Mouse (Mus musculus): ENCODE data around the gene Nrxn1. TPM values are rescaled to one million over a fixed set of nuclear protein-coding genes. Genes with fewer than 3 reads are reported as not detected.

Gene Nrxn1
- polyA plus RNA-seq, 1 experiment = 0.05 TPM

- H3K4me2 ChIP-seq (ENCODE audit: low read depth) = peak overlapping the region; percentile 18
- H3K79me2 ChIP-seq (ENCODE audit: control insufficient read depth, insufficient read depth) = no peaks in the 10 kb centered on the region
- H3K4me3 ChIP-seq = no peak overlapping the region
- H3ac ChIP-seq (ENCODE audit: control insufficient read depth, insufficient read length) = no peak overlapping the region
- H3K36me3 ChIP-seq (ENCODE audit: control insufficient read depth, insufficient read depth) = no peaks in the 10 kb centered on the region
- TF ChIP-seq MYOD1 (IDR thresholded peaks at IDR 0.05; ENCODE audit: control insufficient read depth in 1 of 3, insufficient read length in 2 of 3, low read depth in 2 of 3) (no peak), TCF3 (IDR thresholded peaks at IDR 0.05; ENCODE audit: insufficient read length, low read depth) (no peak), MYOG (IDR thresholded peaks at IDR 0.05; ENCODE audit: control insufficient read depth in 1 of 3, insufficient read depth in 1 of 3, insufficient read length in 2 of 3, low read depth in 2 of 3) (no peak), SRF (IDR thresholded peaks at IDR 0.05; ENCODE audit: control insufficient read depth, insufficient read length, low read depth) (no peak), CEBPB (IDR thresholded peaks at IDR 0.05; ENCODE audit: insufficient read depth, poor library complexity, severe bottlenecking) (no peak), MAX (IDR thresholded peaks at IDR 0.05; ENCODE audit: low read depth) (no peak), POLR2AphosphoS2 (IDR thresholded peaks at IDR 0.05; ENCODE audit: insufficient read length, low read depth) (no peak), REST (IDR thresholded peaks at IDR 0.05; ENCODE audit: insufficient read depth, insufficient read length) (no peak), TCF12 (IDR thresholded peaks at IDR 0.05; ENCODE audit: insufficient read depth, poor library complexity, severe bottlenecking) (no peak), E2F4 (IDR thresholded peaks at IDR 0.05; ENCODE audit: insufficient read depth) (no peak), USF1 (IDR thresholded peaks at IDR 0.05; ENCODE audit: low read depth) (no peak), POLR2A (IDR thresholded peaks at IDR 0.05; ENCODE audit: insufficient read length, low read depth) (no peak)
- H3K27me3 ChIP-seq (ENCODE audit: control insufficient read depth, insufficient read depth, insufficient read length) = no peaks in the 10 kb centered on the region
Observed at GRCm38 (mm10) chr17:91093081-91093875, 407 bp upstream of the Nrxn1 start.

- Histone ChIP-seq H3K4me3 (no peak overlapping the region), H3ac (ENCODE audit: control insufficient read depth, insufficient read length) (no peak overlapping the region), H3K79me2 (ENCODE audit: control insufficient read depth, insufficient read depth) (no peaks in the 10 kb centered on the region), H3K27me3 (ENCODE audit: control insufficient read depth, insufficient read depth, insufficient read length) (no peaks in the 10 kb centered on the region), H3K36me3 (ENCODE audit: control insufficient read depth, insufficient read depth) (no peaks in the 10 kb centered on the region), H3K4me2 (ENCODE audit: low read depth) (peak overlapping the region; percentile 65)
- TF ChIP-seq CEBPB (IDR thresholded peaks at IDR 0.05; ENCODE audit: insufficient read depth, poor library complexity, severe bottlenecking) (no peak), TCF12 (IDR thresholded peaks at IDR 0.05; ENCODE audit: insufficient read depth, poor library complexity, severe bottlenecking) (no peak), MAX (IDR thresholded peaks at IDR 0.05; ENCODE audit: low read depth) (no peak), REST (IDR thresholded peaks at IDR 0.05; ENCODE audit: insufficient read depth, insufficient read length) (peak; percentile 97), E2F4 (IDR thresholded peaks at IDR 0.05; ENCODE audit: insufficient read depth) (no peak), USF1 (IDR thresholded peaks at IDR 0.05; ENCODE audit: low read depth) (no peak), MYOD1 (IDR thresholded peaks at IDR 0.05; ENCODE audit: control insufficient read depth in 1 of 3, insufficient read length in 2 of 3, low read depth in 2 of 3) (peak in 1 of 3 experiments; percentile 14), POLR2AphosphoS2 (IDR thresholded peaks at IDR 0.05; ENCODE audit: insufficient read length, low read depth) (no peak), TCF3 (IDR thresholded peaks at IDR 0.05; ENCODE audit: insufficient read length, low read depth) (no peak), POLR2A (IDR thresholded peaks at IDR 0.05; ENCODE audit: insufficient read length, low read depth) (no peak), MYOG (IDR thresholded peaks at IDR 0.05; ENCODE audit: control insufficient read depth in 1 of 3, insufficient read depth in 1 of 3, insufficient read length in 2 of 3, low read depth in 2 of 3) (peak in 1 of 3 experiments; percentile 50), SRF (IDR thresholded peaks at IDR 0.05; ENCODE audit: control insufficient read depth, insufficient read length, low read depth) (no peak)
Observed at GRCm38 (mm10) chr17:91092421-91093041, 340 bp downstream of the Nrxn1 start.

DNA sequence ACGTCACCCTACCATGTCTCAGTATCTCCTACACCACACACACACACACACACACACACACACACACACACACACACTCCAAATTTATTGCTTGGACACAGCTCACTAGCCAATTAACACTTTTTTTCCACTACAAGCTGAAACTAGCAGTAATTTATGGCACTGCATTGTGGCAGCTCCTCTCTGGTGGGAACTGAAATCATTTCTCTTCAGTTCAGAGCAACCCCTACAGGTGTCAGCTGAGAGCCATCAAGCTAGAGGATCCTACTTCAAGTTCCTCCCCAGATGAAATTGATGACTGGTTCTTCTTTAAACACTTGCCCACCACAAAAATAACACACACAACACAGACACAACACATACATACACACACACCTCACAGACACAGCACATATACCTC lies 2.2 kb downstream of the Nrxn1 start:
- TF ChIP-seq TCF12 (IDR thresholded peaks at IDR 0.05; ENCODE audit: insufficient read depth, poor library complexity, severe bottlenecking) = no peak
- TF ChIP-seq MAX (IDR thresholded peaks at IDR 0.05; ENCODE audit: low read depth) = no peak
- TF ChIP-seq POLR2AphosphoS2 (IDR thresholded peaks at IDR 0.05; ENCODE audit: insufficient read length, low read depth) = no peak
- no peak for TF ChIP-seq CEBPB (IDR thresholded peaks at IDR 0.05; ENCODE audit: insufficient read depth, poor library complexity, severe bottlenecking)
- no peak for TF ChIP-seq MYOG (IDR thresholded peaks at IDR 0.05; ENCODE audit: control insufficient read depth in 1 of 3, insufficient read depth in 1 of 3, insufficient read length in 2 of 3, low read depth in 2 of 3)
- TF ChIP-seq TCF3 (IDR thresholded peaks at IDR 0.05; ENCODE audit: insufficient read length, low read depth) = no peak
- no peak for TF ChIP-seq SRF (IDR thresholded peaks at IDR 0.05; ENCODE audit: control insufficient read depth, insufficient read length, low read depth)
- no peak for TF ChIP-seq POLR2A (IDR thresholded peaks at IDR 0.05; ENCODE audit: insufficient read length, low read depth)
- TF ChIP-seq MYOD1 (IDR thresholded peaks at IDR 0.05; ENCODE audit: control insufficient read depth in 1 of 3, insufficient read length in 2 of 3, low read depth in 2 of 3) = no peak
- TF ChIP-seq E2F4 (IDR thresholded peaks at IDR 0.05; ENCODE audit: insufficient read depth) = no peak
- no peak for TF ChIP-seq USF1 (IDR thresholded peaks at IDR 0.05; ENCODE audit: low read depth)
- no peak for TF ChIP-seq REST (IDR thresholded peaks at IDR 0.05; ENCODE audit: insufficient read depth, insufficient read length)
- Histone ChIP-seq H3K27me3 (ENCODE audit: control insufficient read depth, insufficient read depth, insufficient read length) (no peaks in the 10 kb centered on the region), H3ac (ENCODE audit: control insufficient read depth, insufficient read length) (no peak overlapping the region), H3K79me2 (ENCODE audit: control insufficient read depth, insufficient read depth) (no peaks in the 10 kb centered on the region), H3K4me3 (no peak overlapping the region), H3K36me3 (ENCODE audit: control insufficient read depth, insufficient read depth) (no peaks in the 10 kb centered on the region), H3K4me2 (ENCODE audit: low read depth) (no peak overlapping the region)

DNA sequence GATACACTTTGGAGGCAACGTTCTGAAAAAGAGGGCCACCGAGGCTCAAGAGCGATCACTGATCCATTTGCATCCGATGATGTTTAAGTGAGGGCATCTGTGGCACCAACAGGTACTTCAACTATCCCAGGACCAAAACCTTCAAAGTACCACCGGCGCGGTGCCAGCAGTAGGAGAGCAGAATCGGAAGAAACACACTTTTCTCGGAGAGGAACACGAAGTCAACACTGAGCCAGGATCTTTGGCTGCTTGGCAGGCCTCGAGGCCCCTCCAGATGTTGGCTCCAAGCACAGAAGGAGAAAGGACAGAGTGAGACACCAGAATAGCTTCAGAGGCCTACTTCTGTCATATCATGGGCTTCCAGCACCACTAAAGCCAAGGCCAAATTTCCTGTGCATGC lies 3.9 kb downstream of the Nrxn1 start:
- Histone ChIP-seq H3ac (ENCODE audit: control insufficient read depth, insufficient read length) (no peak overlapping the region), H3K4me2 (ENCODE audit: low read depth) (no peak overlapping the region), H3K36me3 (ENCODE audit: control insufficient read depth, insufficient read depth) (no peaks in the 10 kb centered on the region), H3K79me2 (ENCODE audit: control insufficient read depth, insufficient read depth) (no peaks in the 10 kb centered on the region), H3K4me3 (no peak overlapping the region), H3K27me3 (ENCODE audit: control insufficient read depth, insufficient read depth, insufficient read length) (no peaks in the 10 kb centered on the region)
- TF ChIP-seq MAX (IDR thresholded peaks at IDR 0.05; ENCODE audit: low read depth) = no peak
